Mouse (Mus musculus) neural tube, embryonic 15.5 days (tissue): ENCODE data around the gene Hid1. TPM values are rescaled to one million over a fixed set of nuclear protein-coding genes. Genes with fewer than 3 reads are reported as not detected.
A peak's percentile ranks its signal among the peaks of the same experiment; 100 is the strongest.

ENCODE experiments used
- ATAC-seq: fragments of 200-750 bp; cut with Nextera tagmentation; 2 replicates; pipeline ENCODE4 v1.8.0; 2017; ENCODE audit warnings: mild to moderate bottlenecking, moderate TSS enrichment, moderate library complexity; ENCODE audit not compliant: low FRiP score
- H3K27ac ChIP-seq: fragments of 300-500 bp; sonication (generic); replicated peaks from 2 replicates; pipeline ENCODE4 v1.5.1; 2015; ENCODE audit warnings: mild to moderate bottlenecking, inconsistent platforms
- H3K27me3 ChIP-seq: fragments of 300-500 bp; sonication (generic); replicated peaks from 2 replicates; pipeline ENCODE4 v1.6.1; 2015; ENCODE audit warnings: inconsistent platforms
- H3K36me3 ChIP-seq: fragments of 300-500 bp; sonication (generic); 2 replicates; pipeline ENCODE4 v1.6.1; 2015; ENCODE audit warnings: inconsistent platforms
- H3K4me1 ChIP-seq: fragments of 300-500 bp; sonication (generic); 2 replicates; pipeline ENCODE4 v1.6.1; 2015; ENCODE audit warnings: inconsistent platforms
- H3K4me2 ChIP-seq: fragments of 300-500 bp; sonication (generic); 2 replicates; pipeline ENCODE4 v1.6.1; 2015; ENCODE audit warnings: inconsistent platforms, mild to moderate bottlenecking, moderate library complexity
- H3K4me3 ChIP-seq: fragments of 300-500 bp; sonication (generic); replicated peaks from 2 replicates; pipeline ENCODE4 v1.5.1; 2015; ENCODE audit warnings: mild to moderate bottlenecking, inconsistent platforms
- H3K9ac ChIP-seq: fragments of 300-500 bp; sonication (generic); replicated peaks from 2 replicates; pipeline ENCODE4 v1.6.1; 2015; ENCODE audit warnings: mild to moderate bottlenecking, inconsistent platforms
- H3K9me3 ChIP-seq: fragments of 300-500 bp; sonication (generic); replicated peaks from 2 replicates; pipeline ENCODE4 v1.6.1; 2016; ENCODE audit warnings: inconsistent platforms
- WGBS: fragments of 180-500 bp; shearing (Covaris S2); methylation state at CpG from one replicate; pipeline ENCODE4 v1.1.7; 2015; ENCODE audit warnings: mixed read lengths; 5-methylcytosine and 5-hydroxymethylcytosine counted together
- polyA plus RNA-seq: library from polyadenylated mRNA; unstranded; fragments of >200 nt; fragmentation: Nextera tagmentation; extraction: Ambion mirVana; gene quantifications from 2 replicates; pipeline ENCODE4 v1.2.1, GENCODE M21; 2015

Hid1 gene
- polyA plus RNA-seq, result 49.5 and 55.6 TPM in 2 replicates

GRCm38 (mm10) chr11:115367395-115367944, at the start of gene Hid1:
TSS of gene Hid1 (minus strand) at chr11:115367756.
- H3K27ac ChIP-seq, result peak within 1 kb of the TSS; percentile 88
- H3K4me1 ChIP-seq, result peaks cover 30% of the 10 kb centered on the region
- peak within 1 kb of the TSS; percentile 58 for H3K4me3 ChIP-seq
- 1% methylated on average over 39 of the region's 39 CpGs for WGBS
- ATAC-seq, result peak; percentile 82
- peak within 1 kb of the TSS; percentile 77 for H3K4me2 ChIP-seq
- H3K9me3 ChIP-seq, result no peaks in the 10 kb centered on the region
- peaks cover 4% of the 10 kb centered on the region; the same call in 1 of the 2 replicates for H3K27me3 ChIP-seq
- no peaks in the 10 kb centered on the region for H3K36me3 ChIP-seq
- peak within 1 kb of the TSS; percentile 82 for H3K9ac ChIP-seq

- no peaks in the 10 kb centered on the region for H3K27me3 ChIP-seq
- H3K36me3 ChIP-seq, result peaks cover 29% of the 10 kb centered on the region
- no peak overlapping the region for H3K9ac ChIP-seq
- no peak overlapping the region for H3K4me3 ChIP-seq
- peak overlapping the region; percentile 37; the same call in 1 of the 2 replicates for H3K27ac ChIP-seq
- no peaks in the 10 kb centered on the region for H3K9me3 ChIP-seq
- ATAC-seq, result no peak
- WGBS, result 30% methylated on average over 7 of the region's 7 CpGs
- no peak overlapping the region for H3K4me2 ChIP-seq
- H3K4me1 ChIP-seq, result peaks cover 50% of the 10 kb centered on the region
Observed at GRCm38 (mm10) chr11:115409556-115409955, 42.0 kb upstream of the Hid1 start.

- ATAC-seq, result no peak
- peaks cover 47% of the 10 kb centered on the region for H3K4me1 ChIP-seq
- no peak overlapping the region for H3K4me2 ChIP-seq
- H3K27me3 ChIP-seq, result no peaks in the 10 kb centered on the region
- H3K4me3 ChIP-seq, result no peak overlapping the region
- H3K36me3 ChIP-seq, result peaks cover 29% of the 10 kb centered on the region
- H3K9me3 ChIP-seq, result no peaks in the 10 kb centered on the region
- no peak overlapping the region; the same call in 1 of the 2 replicates for H3K27ac ChIP-seq
- no peak overlapping the region for H3K9ac ChIP-seq
- 77% methylated on average over 6 of the region's 6 CpGs for WGBS
Observed at GRCm38 (mm10) chr11:115408266-115408920, 40.8 kb upstream of the Hid1 start.

DNA sequence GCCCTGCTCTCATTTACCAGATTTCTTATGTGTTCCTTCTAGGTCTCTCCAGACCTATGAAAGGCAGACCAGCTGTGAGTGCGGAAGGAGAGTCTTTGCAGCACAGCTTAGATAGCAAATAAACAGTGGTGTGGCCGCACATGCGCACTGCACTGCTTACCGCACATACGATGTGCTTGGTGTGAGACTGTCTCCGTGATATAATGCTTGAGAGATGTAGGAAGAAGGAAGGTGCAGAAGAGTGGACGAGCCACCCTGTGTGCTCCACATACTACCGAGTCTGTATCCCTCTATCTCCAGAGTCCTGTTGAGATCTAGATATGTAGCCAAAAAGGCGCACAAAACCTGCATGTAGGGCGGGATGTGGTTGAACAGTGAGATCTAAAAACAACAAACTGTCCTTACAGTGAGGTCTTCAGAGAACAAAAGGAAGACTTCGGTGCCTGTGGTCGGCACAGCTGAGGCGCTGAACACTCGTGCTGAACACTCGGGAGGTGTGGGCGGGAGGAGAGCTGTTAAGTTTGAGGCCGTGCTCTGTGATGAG, 39.4 kb upstream of the Hid1 start:
- H3K36me3 ChIP-seq, result peaks cover 29% of the 10 kb centered on the region
- 94% methylated on average over 17 of the region's 17 CpGs for WGBS

GRCm38 (mm10) chr11:115405723-115406122, 38.2 kb upstream of the Hid1 start:
- Histone ChIP-seq H3K9ac (no peak overlapping the region), H3K4me1 (peaks cover 37% of the 10 kb centered on the region), H3K27me3 (no peaks in the 10 kb centered on the region), H3K36me3 (peaks cover 23% of the 10 kb centered on the region), H3K4me2 (no peak overlapping the region), H3K27ac (no peak overlapping the region), H3K4me3 (no peak overlapping the region), H3K9me3 (no peaks in the 10 kb centered on the region)
- 96% methylated on average over 6 of the region's 6 CpGs for WGBS
- ATAC-seq, result no peak

More for the DNA sequence above, 39.4 kb upstream of the Hid1 start:
- Histone ChIP-seq H3K4me2 (no peak overlapping the region), H3K4me3 (no peak overlapping the region), H3K27ac (no peak overlapping the region), H3K27me3 (no peaks in the 10 kb centered on the region), H3K4me1 (peaks cover 41% of the 10 kb centered on the region), H3K9ac (no peak overlapping the region), H3K9me3 (no peaks in the 10 kb centered on the region)
- ATAC-seq, result no peak

GRCm38 (mm10) chr11:115403338-115404124, 36.0 kb upstream of the Hid1 start, which contains the start of gene Mrpl58:
TSS of gene Mrpl58 (plus strand) at chr11:115403752.
- Histone ChIP-seq H3K4me1 (peaks cover 39% of the 10 kb centered on the region), H3K27ac (peak within 1 kb of the TSS; percentile 91), H3K9me3 (no peaks in the 10 kb centered on the region), H3K4me3 (peak within 1 kb of the TSS; percentile 86), H3K4me2 (peak within 1 kb of the TSS; percentile 72), H3K27me3 (no peaks in the 10 kb centered on the region), H3K9ac (peak within 1 kb of the TSS; percentile 83), H3K36me3 (peaks cover 13% of the 10 kb centered on the region)
- WGBS, result 3% methylated on average over 50 of the region's 50 CpGs
- peak; percentile 89 for ATAC-seq

DNA sequence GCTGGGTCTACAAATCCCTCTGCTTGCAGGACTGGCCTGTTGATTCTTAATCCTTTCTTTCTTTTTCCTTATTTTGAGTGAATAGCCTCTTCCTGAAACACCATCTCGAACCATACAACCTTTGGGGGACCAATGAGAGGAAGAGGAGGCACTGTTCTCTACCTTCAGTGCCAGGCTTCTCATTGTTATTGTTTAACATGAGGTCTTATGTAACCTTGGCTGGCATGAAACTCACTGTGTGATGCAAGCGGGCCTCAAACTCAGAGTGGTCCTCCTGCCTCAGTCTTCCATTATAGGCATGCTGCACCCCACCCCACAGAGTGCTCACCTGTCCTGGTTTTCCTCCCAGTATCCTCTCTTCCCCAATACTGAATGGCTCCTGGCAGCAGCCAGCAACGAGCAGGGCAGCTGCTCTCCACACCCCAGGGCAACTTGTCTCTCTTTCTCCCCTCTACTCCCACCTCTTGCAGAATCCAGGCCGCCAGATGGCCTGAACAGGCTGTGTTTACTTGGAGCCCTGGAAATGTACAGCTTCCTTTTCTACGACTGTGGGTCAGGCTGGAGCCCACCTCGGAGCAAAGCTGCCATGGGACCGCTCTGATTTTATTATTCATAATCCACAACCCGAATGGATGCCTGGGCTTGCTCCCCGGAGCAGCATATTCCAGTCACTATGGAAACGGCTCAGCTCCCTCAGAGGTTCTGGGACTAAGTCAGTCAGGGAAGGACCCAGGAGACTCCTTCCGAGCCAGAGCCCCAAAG, 33.3 kb upstream of the Hid1 start:
- no peaks in the 10 kb centered on the region for H3K9me3 ChIP-seq
- H3K4me2 ChIP-seq, result peak overlapping the region; percentile 27
- H3K27me3 ChIP-seq, result no peaks in the 10 kb centered on the region
- 32% methylated on average over 11 of the region's 11 CpGs for WGBS
- peaks cover 37% of the 10 kb centered on the region for H3K4me1 ChIP-seq
- H3K9ac ChIP-seq, result no peak overlapping the region
- H3K36me3 ChIP-seq, result peaks cover 7% of the 10 kb centered on the region
- H3K4me3 ChIP-seq, result no peak overlapping the region
- no peak for ATAC-seq
- H3K27ac ChIP-seq, result peak overlapping the region; percentile 64

DNA sequence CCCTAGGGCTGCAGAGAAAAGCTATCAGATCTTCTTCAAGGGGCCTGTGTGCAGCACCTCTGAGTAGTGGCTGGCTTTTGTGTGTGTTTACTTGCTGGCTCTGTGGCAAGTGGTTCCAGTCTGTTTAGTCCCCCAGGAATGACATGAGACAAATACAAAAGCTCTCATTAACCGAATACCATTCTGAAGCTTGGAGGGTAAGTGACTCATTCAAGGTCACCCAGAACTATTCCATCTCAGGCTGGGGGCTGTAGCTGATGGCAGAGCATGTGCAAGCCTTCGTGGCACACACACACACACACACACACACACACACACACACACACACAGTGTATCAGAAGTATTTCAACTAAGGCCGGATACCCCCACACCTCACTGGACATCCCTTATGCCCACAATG, 32.6 kb upstream of the Hid1 start:
- Histone ChIP-seq H3K4me1 (peaks cover 30% of the 10 kb centered on the region), H3K4me2 (no peak overlapping the region), H3K27me3 (no peaks in the 10 kb centered on the region), H3K36me3 (peaks cover 14% of the 10 kb centered on the region), H3K9me3 (no peaks in the 10 kb centered on the region), H3K9ac (no peak overlapping the region), H3K4me3 (no peak overlapping the region), H3K27ac (no peak overlapping the region)
- 74% methylated on average over 3 of the region's 3 CpGs for WGBS
- ATAC-seq, result no peak

DNA sequence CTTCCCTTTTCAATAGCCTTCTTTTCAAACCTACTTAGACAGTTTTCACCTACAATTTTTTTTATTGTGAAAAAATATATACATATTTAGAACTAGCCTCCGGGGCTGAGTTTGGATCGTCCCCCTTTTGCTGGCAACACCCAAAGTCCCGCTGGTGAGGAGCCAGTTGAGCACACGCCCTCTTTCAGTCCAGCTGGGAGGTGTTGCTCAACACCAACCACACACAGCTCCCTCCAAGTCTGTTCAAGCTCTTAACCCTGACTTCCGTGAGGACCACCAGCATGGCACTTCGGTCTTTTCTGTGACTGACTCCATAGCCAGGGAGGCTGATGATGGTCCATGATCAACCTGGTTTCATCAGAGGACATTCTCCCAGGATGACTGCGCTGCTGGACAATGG, 30.5 kb upstream of the Hid1 start:
- Histone ChIP-seq H3K9me3 (no peaks in the 10 kb centered on the region), H3K4me1 (peaks cover 17% of the 10 kb centered on the region; the same call in 1 of the 2 replicates), H3K36me3 (peaks cover 33% of the 10 kb centered on the region), H3K9ac (no peak overlapping the region), H3K4me3 (no peak overlapping the region), H3K27me3 (no peaks in the 10 kb centered on the region), H3K27ac (no peak overlapping the region), H3K4me2 (no peak overlapping the region)
- 87% methylated on average over 7 of the region's 7 CpGs for WGBS
- no peak for ATAC-seq

DNA sequence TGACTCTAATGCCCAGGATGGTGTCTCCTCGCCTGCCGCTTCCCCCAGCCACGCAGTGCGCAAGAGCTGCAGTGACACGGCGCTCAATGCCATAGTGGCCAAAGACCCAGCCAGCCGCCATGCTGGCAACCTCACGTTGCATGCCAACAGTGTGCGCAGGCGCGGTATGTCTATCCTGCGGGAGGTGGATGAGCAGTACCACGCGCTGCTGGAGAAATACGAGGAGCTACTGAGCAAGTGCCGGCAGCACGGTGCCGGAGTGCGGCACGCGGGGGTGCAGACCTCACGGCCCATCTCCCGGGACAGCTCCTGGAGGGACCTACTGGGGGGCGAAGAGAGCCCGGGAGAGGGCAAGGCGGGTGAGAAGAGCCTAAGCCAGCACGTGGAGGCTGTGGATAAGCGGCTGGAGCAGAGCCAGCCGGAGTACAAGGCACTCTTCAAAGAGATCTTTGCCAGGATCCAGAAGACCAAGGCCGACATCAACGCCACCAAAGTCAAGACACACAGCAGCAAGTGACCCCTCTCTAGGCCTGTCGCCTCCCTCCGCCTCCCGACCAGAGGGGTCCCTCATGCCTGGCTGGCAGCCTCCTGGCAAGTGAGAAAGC, 26.3 kb upstream of the Hid1 start:
- WGBS, result 68% methylated on average over 34 of the region's 34 CpGs
- H3K36me3 ChIP-seq, result peaks cover 62% of the 10 kb centered on the region
- peak overlapping the region; percentile 13; the same call in 1 of the 2 replicates for H3K4me2 ChIP-seq
- no peaks in the 10 kb centered on the region for H3K27me3 ChIP-seq
- H3K9me3 ChIP-seq, result no peaks in the 10 kb centered on the region
- no peak overlapping the region for H3K4me3 ChIP-seq
- H3K4me1 ChIP-seq, result no peaks in the 10 kb centered on the region
- H3K27ac ChIP-seq, result no peak overlapping the region
- ATAC-seq, result no peak
- H3K9ac ChIP-seq, result no peak overlapping the region

DNA sequence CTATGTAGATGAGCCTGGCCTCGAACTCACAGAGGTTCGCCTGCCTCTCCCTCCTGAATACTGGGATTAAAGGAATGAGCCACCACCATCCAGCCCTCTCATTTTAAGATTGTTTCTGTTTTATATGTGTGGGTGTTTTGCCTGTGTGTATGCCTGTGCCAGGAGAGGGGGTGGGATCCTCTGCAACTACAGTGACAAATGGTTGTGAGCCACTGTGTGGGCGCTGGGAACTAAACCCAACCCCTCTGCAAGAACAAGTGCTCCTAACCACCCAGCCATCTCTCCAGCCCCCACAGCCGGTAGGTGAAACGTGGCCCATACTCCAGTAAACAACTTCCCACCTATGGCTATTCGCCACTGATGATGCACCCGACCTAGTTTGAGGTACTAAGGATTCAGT, 23.8 kb upstream of the Hid1 start:
- no peak overlapping the region for H3K4me3 ChIP-seq
- 92% methylated on average over 7 of the region's 7 CpGs for WGBS
- no peaks in the 10 kb centered on the region for H3K9me3 ChIP-seq
- no peak overlapping the region for H3K4me2 ChIP-seq
- H3K4me1 ChIP-seq, result peaks cover 9% of the 10 kb centered on the region
- no peak overlapping the region for H3K27ac ChIP-seq
- ATAC-seq, result no peak
- H3K9ac ChIP-seq, result no peak overlapping the region
- no peaks in the 10 kb centered on the region for H3K27me3 ChIP-seq
- H3K36me3 ChIP-seq, result peaks cover 61% of the 10 kb centered on the region
